Mouse (Mus musculus) ES-E14 (cell line): ENCODE data around the gene Zdhhc3. TPM values are rescaled to one million over a fixed set of nuclear protein-coding genes. Genes with fewer than 3 reads are reported as not detected.
A peak's percentile ranks its signal among the peaks of the same experiment; 100 is the strongest.

Experiments
- DNase-seq: peaks from one replicate; pipeline ENCODE4 v3.0.0-alpha.2; 2013; ENCODE audit warnings: low read depth, low spot score
- H3K27ac ChIP-seq: 2 replicates; pipeline ENCODE4 v1.5.1; 2012; ENCODE audit warnings: low read depth, mild to moderate bottlenecking, low read length, moderate library complexity, mixed read lengths; ENCODE audit not compliant: poor library complexity, insufficient read depth, severe bottlenecking
- H3K36me3 ChIP-seq: 2 replicates; pipeline ENCODE4 v1.6.1; 2012; ENCODE audit warnings: mild to moderate bottlenecking, low read length, moderate library complexity, mixed read lengths; ENCODE audit not compliant: control insufficient read depth, poor library complexity, insufficient read depth, severe bottlenecking
- H3K4me1 ChIP-seq, 2 experiments: fragments of 150-350 bp in 1 of 2; sonication (generic) in 1 of 2; 2 replicates each; pipeline ENCODE4 v1.6.1; 2012; ENCODE audit warnings: low read length in 2 of 2, mild to moderate bottlenecking in 1 of 2, mixed read lengths in 1 of 2; ENCODE audit not compliant: control insufficient read depth in 2 of 2, insufficient read depth in 2 of 2, poor library complexity in 1 of 2
- H3K4me3 ChIP-seq, 2 experiments: fragments of 150-350 bp in 1 of 2; sonication (generic) in 1 of 2; 2 replicates each; pipeline ENCODE4 v1.5.1; 2012; ENCODE audit warnings: low read length in 2 of 2, low read depth in 1 of 2, mild to moderate bottlenecking in 1 of 2, mixed read lengths in 1 of 2; ENCODE audit not compliant: insufficient read depth in 1 of 2, poor library complexity in 1 of 2, severe bottlenecking in 1 of 2
- H3K9ac ChIP-seq: 2 replicates; pipeline ENCODE4 v1.6.1; 2012; ENCODE audit warnings: low read depth, mild to moderate bottlenecking, low read length, mixed read lengths; ENCODE audit not compliant: poor library complexity, insufficient read depth, severe bottlenecking
- H3K9me3 ChIP-seq: fragments of 150-350 bp; sonication (generic); 2 replicates; pipeline ENCODE4 v1.6.1; 2012; ENCODE audit warnings: low read depth, mild to moderate bottlenecking, low read length; ENCODE audit not compliant: control insufficient read depth, insufficient read depth
- CHD2 ChIP-seq: IDR thresholded peaks from 2 replicates; pipeline ENCODE4 v1.6.1; 2014; ENCODE audit warnings: mild to moderate bottlenecking, low read depth, low read length, inconsistent platforms
- HCFC1 ChIP-seq: IDR thresholded peaks from 2 replicates; pipeline ENCODE4 v1.6.1; 2012; ENCODE audit warnings: low read length, inconsistent platforms, borderline replicate concordance; ENCODE audit not compliant: insufficient read depth
- MAFK ChIP-seq: IDR thresholded peaks from 2 replicates; pipeline ENCODE4 v1.6.1; 2014; ENCODE audit warnings: mild to moderate bottlenecking, low read depth, low read length, inconsistent platforms; ENCODE audit not compliant: insufficient read depth
- ZC3H11A ChIP-seq: IDR thresholded peaks from 2 replicates; pipeline ENCODE4 v1.6.1; 2012; ENCODE audit warnings: low read depth, mild to moderate bottlenecking, inconsistent platforms, low read length, borderline replicate concordance
- ZNF384 ChIP-seq: IDR thresholded peaks from 2 replicates; pipeline ENCODE4 v1.6.1; 2012; ENCODE audit warnings: low read depth, low read length, inconsistent platforms
- in situ Hi-C, 2 experiments: fragments of 600-800 bp; cut with MboI; formaldehyde crosslinking; loops; one replicate each; pipeline ENCODE4 v1.15.1; 2025; ENCODE audit warnings: low sequenced_read_pairs in 2 of 2, inconsistent platforms in 1 of 2; ENCODE audit not compliant: unreplicated experiment in 2 of 2
- total RNA-seq: library from RNA; depleted of rRNA; stranded (reverse); fragments of 300-350 nt; gene quantifications from 2 replicates; pipeline ENCODE4 v1.2.3, GENCODE M21; 2012

Gene Zdhhc3
- total RNA-seq, 1 experiment: 36.6 TPM

DNA sequence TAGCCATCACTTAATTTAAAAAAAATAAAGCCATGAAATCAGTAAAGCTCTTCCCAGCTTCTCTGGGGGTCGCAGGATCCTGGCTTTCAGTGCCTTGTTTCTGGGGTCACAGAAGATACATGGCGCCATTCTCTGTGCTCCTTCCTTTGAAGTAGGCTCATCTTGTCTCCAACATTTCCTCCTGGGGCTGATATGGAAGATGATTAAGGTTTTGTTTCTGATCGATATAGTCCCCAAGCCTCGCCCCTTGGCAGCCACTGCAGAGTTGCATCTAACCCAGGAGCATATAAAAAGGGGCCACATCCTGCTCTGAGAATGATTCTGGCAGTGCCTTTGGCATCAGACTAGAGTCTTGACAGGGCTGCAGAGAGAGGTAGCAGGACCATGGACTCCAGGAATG lies 78.6 kb downstream of the Zdhhc3 start, which contains the start of gene Tgm4:
TSS of gene Tgm4 (plus strand) at position 301 of the 400 bp plus-strand sequence.
- Histone ChIP-seq H3K9ac (no peak within 1 kb of the TSS), H3K4me1 (no peaks in the 10 kb centered on the region), H3K27ac (no peak within 1 kb of the TSS), H3K9me3 (no peaks in the 10 kb centered on the region), H3K4me3 (no peak within 1 kb of the TSS), H3K36me3 (no peaks in the 10 kb centered on the region)
- DNase-seq: no peak
- in situ Hi-C loops: no loop called here
- TF ChIP-seq MAFK (no peak), ZNF384 (no peak), HCFC1 (no peak), ZC3H11A (no peak), CHD2 (no peak)

DNA sequence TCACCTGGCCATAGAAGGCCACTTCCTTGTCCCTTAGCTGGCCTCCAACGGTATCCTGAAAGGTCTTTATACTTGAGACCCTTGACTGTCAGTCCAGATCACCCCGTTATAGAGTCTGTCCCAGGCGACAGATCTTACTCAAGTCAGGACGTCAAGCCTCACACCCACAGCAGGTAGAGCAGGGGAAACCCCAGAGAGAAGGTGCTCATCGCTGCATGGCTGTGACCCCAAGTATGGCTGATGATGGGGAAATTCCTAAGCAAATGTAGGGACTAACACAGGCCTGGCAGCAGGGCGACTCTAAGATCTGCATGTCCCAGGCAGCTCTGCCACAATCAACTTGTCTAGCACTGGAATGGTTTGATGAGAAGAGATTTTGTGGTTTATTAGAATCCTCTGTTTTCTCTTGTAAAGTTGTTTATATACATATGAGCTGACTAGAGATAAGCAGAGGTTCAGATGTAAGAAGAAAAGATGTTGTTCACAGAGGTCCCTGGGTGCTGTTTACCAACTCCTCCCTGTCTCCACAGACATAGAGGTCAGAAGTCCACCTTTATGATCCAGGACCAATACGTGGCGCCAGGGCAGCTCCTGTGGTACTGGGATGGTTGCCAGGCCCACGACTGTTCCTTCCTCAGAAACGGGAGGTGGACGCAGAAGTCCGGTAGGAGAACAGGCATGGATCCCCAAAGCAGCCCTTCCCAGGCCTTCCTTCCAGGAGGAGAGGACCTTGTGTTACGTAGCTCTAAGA lies 81.3 kb downstream of the Zdhhc3 start:
- DNase-seq: no peak
- Histone ChIP-seq H3K36me3 (no peaks in the 10 kb centered on the region), H3K27ac (no peak overlapping the region), H3K4me3 (no peak overlapping the region), H3K9ac (no peak overlapping the region), H3K9me3 (no peaks in the 10 kb centered on the region), H3K4me1 (no peaks in the 10 kb centered on the region)
- in situ Hi-C loops: no loop called here
- TF ChIP-seq ZC3H11A (no peak), HCFC1 (no peak), ZNF384 (no peak), CHD2 (no peak), MAFK (no peak)

DNA sequence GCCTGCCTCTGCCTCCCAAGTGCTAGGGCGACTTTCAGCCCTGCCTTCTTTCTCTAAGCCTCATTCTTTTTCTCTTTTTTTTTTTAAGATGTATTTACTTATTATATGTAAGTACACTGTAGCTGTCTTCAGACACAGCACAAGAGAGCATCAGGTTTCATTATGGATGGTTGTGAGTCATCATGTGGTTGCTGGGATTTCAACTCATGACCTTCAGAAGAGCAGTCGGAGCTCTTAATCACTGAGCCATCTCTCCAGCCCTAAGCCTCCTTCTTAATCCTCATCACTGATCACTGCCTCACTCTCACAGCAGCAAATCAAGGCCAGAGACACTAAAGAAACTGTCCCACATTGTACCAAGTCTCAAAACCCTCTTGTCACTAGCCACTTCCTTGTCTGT lies 88.8 kb downstream of the Zdhhc3 start:
- in situ Hi-C loops: loop anchor here in 1 of 2 experiments (25.0 kb wide), 1 partner anchor 1287 kb away; no protein-coding TSS in a partner anchor
- H3K36me3 ChIP-seq: no peaks in the 10 kb centered on the region
- peaks cover 0 to 2% of the 10 kb centered on the region in 2 experiments; a peak in 1 of 4 replicates for H3K4me1 ChIP-seq
- no peak for DNase-seq
- TF ChIP-seq CHD2 (no peak), MAFK (no peak), HCFC1 (no peak), ZC3H11A (no peak), ZNF384 (no peak)
- H3K9ac ChIP-seq: no peak overlapping the region
- no peaks in the 10 kb centered on the region for H3K9me3 ChIP-seq
- H3K4me3 ChIP-seq: no peak overlapping the region
- no peak overlapping the region for H3K27ac ChIP-seq

DNA sequence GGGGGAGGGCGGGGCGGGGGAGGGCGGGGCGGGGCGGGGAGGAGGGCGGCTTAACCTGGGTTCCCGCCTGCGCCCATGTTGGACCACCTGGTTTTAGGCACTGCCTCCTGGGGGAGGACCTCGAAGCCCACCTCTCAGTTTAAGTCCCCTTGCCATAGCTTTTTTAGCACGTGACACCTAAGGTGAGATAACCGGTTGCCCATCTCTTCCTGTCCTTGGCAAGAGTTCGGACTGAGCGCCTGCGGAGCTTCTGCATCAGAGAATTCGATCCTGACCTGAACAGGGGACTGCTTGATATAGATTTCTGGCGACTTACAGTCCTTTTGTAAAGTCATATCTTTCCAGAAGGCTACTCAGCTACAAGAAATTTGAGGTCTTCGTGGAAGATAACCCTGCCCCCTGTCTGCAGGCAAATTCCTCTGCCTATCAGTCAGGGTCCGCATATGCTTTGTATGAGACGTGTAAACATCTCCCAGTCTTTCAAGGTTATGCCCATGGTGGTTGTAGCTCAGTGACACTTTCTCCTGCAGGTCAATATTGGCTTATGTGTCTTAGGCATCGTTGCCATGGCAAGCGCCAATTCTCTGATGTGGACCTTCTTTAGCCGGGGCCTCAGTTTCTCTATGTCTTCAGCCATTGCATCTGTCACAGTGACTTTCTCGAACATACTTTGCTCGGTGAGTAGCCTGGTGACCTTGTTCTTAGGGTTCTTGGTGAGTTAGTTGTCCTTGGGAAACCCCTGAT lies 91.2 kb downstream of the Zdhhc3 start:
- Histone ChIP-seq H3K36me3 (peaks cover 4% of the 10 kb centered on the region; the same call in 1 of the 2 replicates), H3K9me3 (no peaks in the 10 kb centered on the region), H3K4me1 (peaks cover 0 to 2% of the 10 kb centered on the region in 2 experiments; a peak in 1 of 4 replicates), H3K27ac (no peak overlapping the region), H3K4me3 (peak overlapping the region in 1 of 2 experiments; percentile 50; a peak in 2 of 4 replicates), H3K9ac (no peak overlapping the region)
- DNase-seq: peak; percentile 15
- TF ChIP-seq CHD2 (no peak), MAFK (no peak), HCFC1 (no peak), ZNF384 (no peak), ZC3H11A (no peak)
- in situ Hi-C loops: loop anchor here in 1 of 2 experiments (25.0 kb wide), 1 partner anchor 1285 kb away; no protein-coding TSS in a partner anchor
